Mouse (Mus musculus): ENCODE measurements at regions not wholly inside any gene's neighbourhood (a gene's known extent, or its start where the extent isn't known, plus 50 kb on each side); places are given as distances from the start of the nearest gene placed in this dataset.
A peak's percentile ranks its signal among the peaks of the same experiment; 100 is the strongest.

- DNase-seq (ENCODE audit: low spot score), result no peak
Measured at GRCm38 (mm10) chr1:127152840-127153239, 52.0 kb upstream of the Mgat5 start.

GRCm38 (mm10) chr1:127135521-127135920 is 69.3 kb upstream of the Mgat5 start:
- DNase-seq (ENCODE audit: low spot score), result no peak

- no peak for DNase-seq (ENCODE audit: low spot score)
Measured at GRCm38 (mm10) chr1:127131871-127132270, 72.9 kb upstream of the Mgat5 start.

GRCm38 (mm10) chr1:127124862-127125261 is 80.0 kb upstream of the Mgat5 start:
- no peak for DNase-seq (ENCODE audit: low spot score)

GRCm38 (mm10) chr1:127118019-127118418 is 86.8 kb upstream of the Mgat5 start:
- no peak for DNase-seq (ENCODE audit: low spot score)

- DNase-seq (ENCODE audit: low spot score), result peak; percentile 55
Measured at GRCm38 (mm10) chr1:127107485-127107884, 97.3 kb upstream of the Mgat5 start.

- DNase-seq (ENCODE audit: low spot score), result peak; percentile 23
Measured at GRCm38 (mm10) chr1:127105861-127106260, 99.0 kb upstream of the Mgat5 start.

- no peak for DNase-seq (ENCODE audit: low spot score)
Measured at GRCm38 (mm10) chr1:127103664-127104063, 101.2 kb upstream of the Mgat5 start.

- DNase-seq (ENCODE audit: low spot score), result no peak
Measured at GRCm38 (mm10) chr1:127098871-127099420, 105.9 kb upstream of the Mgat5 start.

- no peak for DNase-seq (ENCODE audit: low spot score)
Measured at GRCm38 (mm10) chr1:127087616-127088015, 117.2 kb upstream of the Mgat5 start.

GRCm38 (mm10) chr1:127085988-127086387 is 118.8 kb upstream of the Mgat5 start:
- no peak for DNase-seq (ENCODE audit: low spot score)

- no peak for DNase-seq (ENCODE audit: low spot score)
Measured at GRCm38 (mm10) chr1:127083761-127084308, 121.0 kb upstream of the Mgat5 start.

GRCm38 (mm10) chr1:127079012-127079411 is 125.8 kb upstream of the Mgat5 start:
- DNase-seq (ENCODE audit: low spot score), result no peak

- peak; percentile 12 for DNase-seq (ENCODE audit: low spot score)
Measured at GRCm38 (mm10) chr1:127062430-127062829, 142.4 kb upstream of the Mgat5 start.

GRCm38 (mm10) chr1:127045711-127046420 is 158.9 kb upstream of the Mgat5 start:
- DNase-seq (ENCODE audit: low spot score), result no peak

- no peak for DNase-seq (ENCODE audit: low spot score)
Measured at GRCm38 (mm10) chr1:127034748-127035147, 170.1 kb upstream of the Mgat5 start.

GRCm38 (mm10) chr1:127031563-127031962 is 173.3 kb upstream of the Mgat5 start:
- DNase-seq (ENCODE audit: low spot score), result no peak

GRCm38 (mm10) chr1:127028872-127029497 is 175.8 kb upstream of the Mgat5 start:
- DNase-seq (ENCODE audit: low spot score), result no peak

- no peak for DNase-seq (ENCODE audit: low spot score)
Measured at GRCm38 (mm10) chr1:127023100-127023499, 181.7 kb upstream of the Mgat5 start.

GRCm38 (mm10) chr1:127017698-127018097 is 187.1 kb upstream of the Nckap5 start:
- no peak for DNase-seq (ENCODE audit: low spot score)

- DNase-seq (ENCODE audit: low spot score), result no peak
Measured at GRCm38 (mm10) chr1:127015894-127016245, 185.3 kb upstream of the Nckap5 start.

GRCm38 (mm10) chr1:127015042-127015893 is 184.7 kb upstream of the Nckap5 start:
- no peak for DNase-seq (ENCODE audit: low spot score)

Measured in left cerebral cortex, adult 11 months (tissue).